Mouse (Mus musculus) small intestine, adult 2 months (tissue): ENCODE data around the gene Zfp473.

Experiments
- CTCF ChIP-seq: fragments of 200-500 bp; IDR thresholded peaks from 2 replicates; pipeline ENCODE4 v1.5.1; 2012; ENCODE audit warnings: low read depth, mild to moderate bottlenecking, control low read depth, inconsistent platforms, low read length, moderate library complexity, mixed read lengths; ENCODE audit not compliant: insufficient replicate concordance, insufficient read length; ENCODE audit errors: extremely low read depth
- POLR2A ChIP-seq: fragments of 200-500 bp; IDR thresholded peaks from 2 replicates; pipeline ENCODE4 v1.6.1; 2012; ENCODE audit warnings: low read depth, mild to moderate bottlenecking, control low read depth, inconsistent platforms, low read length, moderate library complexity

DNA sequence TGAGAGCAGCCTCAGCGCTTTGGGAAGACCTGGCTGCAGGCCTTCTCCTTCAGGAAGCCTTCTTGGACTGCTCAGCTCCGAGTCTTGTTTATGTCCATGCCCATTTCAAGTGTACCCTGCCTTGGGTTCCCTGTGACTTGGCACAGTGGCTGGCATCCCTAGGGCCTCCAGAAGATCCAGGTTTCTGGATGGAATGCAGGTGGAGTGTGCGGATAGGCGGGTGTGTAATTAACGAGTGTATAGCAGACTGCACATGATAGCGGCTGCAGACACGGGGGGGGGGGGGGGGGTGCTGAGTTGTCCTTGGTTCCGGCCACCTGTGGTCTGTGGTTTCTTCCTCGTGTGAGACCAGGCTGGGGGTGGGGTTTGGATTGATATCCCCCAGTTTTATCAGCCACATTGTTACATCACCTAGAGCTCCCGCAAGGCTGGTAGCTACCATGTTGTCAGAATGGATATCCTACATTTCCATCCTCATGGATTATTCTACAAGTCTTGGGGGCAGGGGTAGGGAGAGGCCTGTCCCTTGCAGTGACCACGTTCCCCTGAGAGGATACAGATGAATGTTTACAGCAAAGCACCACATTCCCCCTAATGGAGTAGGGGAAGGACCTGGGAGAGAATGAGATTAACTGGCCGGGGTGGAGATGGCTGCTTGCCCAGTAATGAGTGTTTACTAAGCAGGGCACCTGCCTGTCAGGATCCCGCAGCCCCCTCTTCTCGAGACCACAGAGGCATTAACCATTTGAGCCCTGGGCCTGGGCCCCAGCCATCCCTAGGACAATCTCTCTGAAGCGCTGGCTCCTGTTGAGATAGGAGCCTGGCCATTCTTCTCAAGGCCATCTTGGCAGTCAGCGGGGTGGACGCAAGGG is 65.1 kb downstream of the Zfp473 start:
- TF ChIP-seq CTCF: no peak
- TF ChIP-seq POLR2A: no peak
